Mouse (Mus musculus) kidney, adult 2 months (tissue): ENCODE measurements at regions not wholly inside any gene's neighbourhood (a gene's known extent, or its start where the extent isn't known, plus 50 kb on each side); places are given as distances from the start of the nearest gene placed in this dataset.
A peak's percentile ranks its signal among the peaks of the same experiment; 100 is the strongest.

Experiments used
- DNase-seq: peaks from one replicate; pipeline ENCODE4 v3.0.0; 2021
- H3K27ac ChIP-seq: fragments of 200-500 bp; 2 replicates; pipeline ENCODE4 v1.5.1; 2012; ENCODE audit warnings: low read depth, low read length, control low read depth, inconsistent platforms; ENCODE audit not compliant: insufficient read depth
- H3K27me3 ChIP-seq: fragments of 200-500 bp; replicated peaks from 2 replicates; pipeline ENCODE4 v1.6.1; 2012; ENCODE audit warnings: mild to moderate bottlenecking, moderate library complexity, low read length, inconsistent platforms; ENCODE audit not compliant: control insufficient read depth, insufficient read depth
- H3K36me3 ChIP-seq: fragments of 200-500 bp; 2 replicates; pipeline ENCODE4 v1.6.1; 2012; ENCODE audit warnings: mild to moderate bottlenecking, moderate library complexity, low read length, inconsistent platforms; ENCODE audit not compliant: control insufficient read depth, insufficient read depth
- H3K4me1 ChIP-seq: fragments of 200-500 bp; 2 replicates; pipeline ENCODE4 v1.6.1; 2011; ENCODE audit warnings: low read length; ENCODE audit not compliant: control insufficient read depth, insufficient read depth
- H3K4me3 ChIP-seq: fragments of 200-500 bp; 2 replicates; pipeline ENCODE4 v1.5.1; 2011; ENCODE audit warnings: mild to moderate bottlenecking, low read depth, low read length, control low read depth; ENCODE audit not compliant: insufficient read depth
- CTCF ChIP-seq: fragments of 200-500 bp; conservative IDR thresholded peaks from 2 replicates; pipeline ENCODE4 v1.5.1; 2011; ENCODE audit warnings: low read depth, mild to moderate bottlenecking, control low read depth, low read length, moderate library complexity, mixed read lengths; ENCODE audit not compliant: insufficient read depth, insufficient read length
- POLR2A ChIP-seq: fragments of 200-500 bp; IDR thresholded peaks from one replicate; pipeline ENCODE4 v1.6.1; 2011; ENCODE audit warnings: low read depth, low read length, control low read depth
- WGBS: fragments of 180-500 bp; shearing (Covaris S2); methylation state at CpG from one replicate; pipeline ENCODE4 v1.1.7; 2018; 5-methylcytosine and 5-hydroxymethylcytosine counted together

DNA sequence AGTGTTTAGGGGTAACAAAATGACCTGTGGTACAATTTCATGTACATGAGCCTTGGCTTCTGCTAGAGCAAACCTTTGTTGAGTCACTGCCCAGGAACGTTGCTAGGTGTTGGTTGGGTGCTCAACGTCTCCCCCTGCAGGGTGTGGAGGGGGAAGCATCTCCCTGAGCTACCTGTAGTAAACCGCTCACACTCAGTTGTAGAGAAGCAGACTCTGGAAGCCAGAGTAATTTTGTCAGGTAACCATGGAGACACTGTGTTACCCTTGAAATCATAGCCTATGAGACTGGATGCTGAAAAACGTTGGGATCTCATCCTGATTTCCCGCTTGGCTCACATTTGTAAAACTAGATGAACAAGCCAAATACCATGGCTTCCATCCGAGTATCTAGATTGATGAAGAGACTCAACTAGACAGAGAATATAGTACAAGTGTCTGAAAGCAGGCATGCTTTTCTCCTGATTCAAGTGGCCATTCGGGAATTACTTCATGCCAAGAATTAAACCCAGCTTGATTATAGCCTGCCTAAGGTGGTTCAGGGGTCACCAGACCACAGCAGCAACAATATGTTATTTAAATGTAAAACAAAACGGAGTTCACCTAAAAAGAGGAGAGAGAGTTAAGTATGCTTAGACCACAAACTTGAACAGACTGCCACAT is 63.7 kb upstream of the Ctla4 start:
- H3K27ac ChIP-seq, result no peak overlapping the region
- H3K4me1 ChIP-seq, result no peaks in the 10 kb centered on the region
- no peaks in the 10 kb centered on the region for H3K36me3 ChIP-seq
- DNase-seq, result peak; percentile 47
- WGBS, result 62% methylated on average over 8 of the region's 8 CpGs
- no peaks in the 10 kb centered on the region for H3K27me3 ChIP-seq
- TF ChIP-seq POLR2A (no peak), CTCF (peak; percentile 71)
- H3K4me3 ChIP-seq, result no peak overlapping the region

- Histone ChIP-seq H3K4me3 (no peak overlapping the region), H3K27me3 (no peaks in the 10 kb centered on the region), H3K36me3 (no peaks in the 10 kb centered on the region), H3K27ac (no peak overlapping the region), H3K4me1 (no peaks in the 10 kb centered on the region)
- DNase-seq, result no peak
- WGBS, result 85% methylated on average over 5 of the region's 5 CpGs
- TF ChIP-seq CTCF (no peak), POLR2A (no peak)
Observed at GRCm38 (mm10) chr1:60824218-60825125, 62.3 kb upstream of the Ctla4 start.

DNA sequence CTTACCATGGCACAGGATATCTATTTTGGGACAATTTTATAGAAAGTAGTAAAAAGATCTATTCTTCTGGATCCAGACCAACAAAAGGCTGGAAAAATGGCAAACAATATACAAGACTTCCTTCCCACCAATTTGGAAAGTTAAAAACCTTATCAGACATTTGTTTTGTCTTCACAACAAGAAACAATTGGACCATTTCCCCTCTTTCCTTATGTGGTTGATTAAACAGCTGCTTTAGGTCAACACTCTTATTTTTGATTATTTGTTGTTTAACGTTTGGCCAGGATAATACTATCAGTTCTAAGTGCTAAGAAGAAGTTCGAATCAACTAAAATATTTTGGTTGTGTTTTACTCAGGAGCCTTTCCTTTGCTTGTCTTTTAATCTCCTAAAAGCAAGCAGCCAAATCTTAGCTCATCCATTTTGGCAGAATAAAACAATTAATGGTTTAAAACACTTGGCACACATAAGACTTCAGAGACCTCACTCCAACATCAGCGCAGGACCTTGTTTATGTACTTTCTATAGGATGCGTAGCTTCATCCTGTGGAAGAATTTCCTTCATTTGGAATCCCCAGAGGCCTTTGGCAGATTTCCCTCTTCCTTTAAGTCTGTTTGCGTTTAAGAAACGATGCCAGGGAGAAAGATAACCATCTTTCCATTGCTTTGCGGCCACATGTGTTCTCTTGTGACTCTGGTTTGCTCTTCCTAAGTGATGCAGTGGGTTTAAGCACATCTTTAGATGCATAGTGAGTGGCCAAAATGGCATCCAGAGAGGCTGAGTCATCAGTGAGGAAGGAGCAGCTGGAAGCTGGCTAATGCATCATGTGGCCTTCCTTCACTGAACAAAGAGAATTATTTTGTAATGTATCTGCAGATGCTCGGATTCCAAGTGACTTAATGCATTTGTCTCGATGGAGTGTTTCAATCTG is 61.3 kb upstream of the Ctla4 start:
- 58% methylated on average over 9 of the region's 9 CpGs for WGBS
- DNase-seq, result no peak
- Histone ChIP-seq H3K4me3 (no peak overlapping the region), H3K27ac (no peak overlapping the region), H3K4me1 (no peaks in the 10 kb centered on the region), H3K36me3 (no peaks in the 10 kb centered on the region), H3K27me3 (no peaks in the 10 kb centered on the region)
- TF ChIP-seq POLR2A (no peak), CTCF (no peak)

DNA sequence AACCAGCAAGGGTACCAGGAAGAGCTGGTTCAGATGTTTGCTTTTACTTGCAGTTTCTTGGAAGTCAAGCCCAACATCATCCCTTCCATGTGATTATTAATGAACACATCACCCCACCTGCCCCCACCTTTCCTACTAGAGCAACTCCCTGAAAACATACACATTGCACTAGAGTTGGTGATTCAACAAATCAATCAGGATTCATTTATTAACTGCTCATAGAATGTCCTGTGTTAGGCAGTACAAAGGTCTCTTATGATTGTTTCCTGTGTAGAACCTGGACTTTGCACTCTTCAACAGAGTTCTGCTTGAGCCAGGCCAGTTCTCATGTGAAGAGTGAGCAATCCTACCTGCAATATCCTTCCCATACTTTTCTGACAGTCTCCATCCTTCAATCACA is 59.8 kb upstream of the Ctla4 start:
- no peak for TF ChIP-seq CTCF
- no peak for TF ChIP-seq POLR2A
- H3K27ac ChIP-seq, result no peak overlapping the region
- peak; percentile 61 for DNase-seq

DNA sequence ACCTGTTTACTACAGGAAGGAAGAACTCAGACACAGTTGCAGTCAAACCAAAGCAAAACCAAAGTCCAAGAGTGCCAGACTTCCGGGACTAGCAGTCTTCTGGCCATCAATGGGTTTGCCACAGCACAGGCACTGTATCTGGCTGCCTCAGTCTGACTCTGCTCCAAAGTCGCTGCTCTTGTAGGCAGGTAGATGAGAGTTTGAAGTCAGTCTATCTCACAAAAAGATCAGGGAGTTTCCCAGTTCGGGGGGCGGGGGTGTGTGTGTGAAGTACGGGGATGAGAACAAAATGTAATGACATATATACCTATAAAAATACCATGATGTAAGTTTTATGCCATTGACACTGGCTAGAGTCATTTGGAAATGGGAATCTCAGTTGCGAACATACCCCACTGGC is 58.6 kb upstream of the Ctla4 start:
- no peaks in the 10 kb centered on the region for H3K27me3 ChIP-seq
- no peak for DNase-seq
- H3K36me3 ChIP-seq, result no peaks in the 10 kb centered on the region
- TF ChIP-seq POLR2A (no peak), CTCF (no peak)
- 89% methylated on average over 6 of the region's 6 CpGs for WGBS
- H3K27ac ChIP-seq, result no peak overlapping the region
- H3K4me3 ChIP-seq, result no peak overlapping the region
- no peaks in the 10 kb centered on the region for H3K4me1 ChIP-seq

More for the DNA sequence above, 59.8 kb upstream of the Ctla4 start:
- H3K27me3 ChIP-seq, result no peaks in the 10 kb centered on the region
- no peaks in the 10 kb centered on the region for H3K4me1 ChIP-seq
- H3K4me3 ChIP-seq, result no peak overlapping the region
- H3K36me3 ChIP-seq, result no peaks in the 10 kb centered on the region

DNA sequence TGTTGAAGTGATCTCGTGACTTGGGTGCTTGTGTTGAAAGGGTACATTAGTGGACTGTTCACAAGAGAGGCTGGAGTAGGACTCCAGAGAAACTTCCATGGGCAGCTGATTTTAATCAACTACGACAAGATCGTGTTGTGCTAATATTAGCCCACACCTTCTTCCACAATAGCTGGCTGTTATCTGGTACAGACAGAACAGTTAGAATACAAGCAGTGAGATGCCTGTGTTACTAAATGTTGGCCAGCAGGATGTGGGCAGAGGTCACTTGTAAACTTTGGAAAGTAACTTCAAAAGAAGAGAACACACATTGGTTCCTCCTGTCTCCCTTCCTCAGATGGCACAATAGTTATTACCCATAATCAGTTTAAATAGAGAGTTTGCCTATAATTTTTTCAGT is 57.0 kb upstream of the Ctla4 start:
- 77% methylated on average over 3 of the region's 3 CpGs for WGBS
- Histone ChIP-seq H3K27ac (no peak overlapping the region), H3K4me3 (no peak overlapping the region), H3K36me3 (no peaks in the 10 kb centered on the region), H3K4me1 (no peaks in the 10 kb centered on the region), H3K27me3 (no peaks in the 10 kb centered on the region)
- no peak for DNase-seq
- TF ChIP-seq POLR2A, result no peak
- TF ChIP-seq CTCF, result no peak
